Mouse (Mus musculus): ENCODE measurements around the gene Skint1. TPM values are rescaled to one million over a fixed set of nuclear protein-coding genes. Genes with fewer than 3 reads are reported as not detected.
"Not testable (repeated sequence)": the region's sequence is repeated elsewhere in the genome, so short reads cannot be mapped to it uniquely, and the experiment has no call there.

The Skint1 gene
- not detected for total RNA-seq (2022)

- no peak for DNase-seq (ENCODE audit: low spot score in 2 of 2)
Observed at GRCm38 (mm10) chr4:112005969-112006368, at the start of gene Skint1. Skint1 (plus strand) TSS chr4:112006269.

GRCm38 (mm10) chr4:111961309-111961708 is 44.8 kb upstream of the Skint1 start:
- DNase-seq (ENCODE audit: low spot score in 2 of 2) = no peak

- DNase-seq (ENCODE audit: low spot score in 2 of 2) = not testable (repeated sequence)
Observed at GRCm38 (mm10) chr4:111963241-111963640, 42.8 kb upstream of the Skint1 start.

DNA sequence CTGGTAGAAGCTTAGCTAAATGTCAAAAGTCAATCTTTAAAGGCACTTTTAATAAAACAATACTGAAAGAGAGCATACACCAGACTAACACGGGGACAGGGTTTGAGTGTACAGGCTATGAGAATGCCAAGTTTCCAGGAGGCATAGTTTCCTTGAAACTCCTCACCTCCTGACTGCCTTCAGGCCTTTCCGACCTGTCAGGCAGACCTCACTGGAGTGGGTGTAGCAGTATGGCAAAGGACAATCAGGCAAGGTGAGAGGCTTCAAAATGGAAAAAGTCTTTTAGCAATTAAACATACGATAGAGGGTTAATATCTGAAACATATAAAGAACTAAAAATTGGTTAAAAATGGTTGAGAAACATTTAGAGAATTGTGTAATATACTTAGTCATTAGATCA is 42.4 kb upstream of the Skint1 start:
- no peak for DNase-seq (ENCODE audit: low spot score in 2 of 2)

DNA sequence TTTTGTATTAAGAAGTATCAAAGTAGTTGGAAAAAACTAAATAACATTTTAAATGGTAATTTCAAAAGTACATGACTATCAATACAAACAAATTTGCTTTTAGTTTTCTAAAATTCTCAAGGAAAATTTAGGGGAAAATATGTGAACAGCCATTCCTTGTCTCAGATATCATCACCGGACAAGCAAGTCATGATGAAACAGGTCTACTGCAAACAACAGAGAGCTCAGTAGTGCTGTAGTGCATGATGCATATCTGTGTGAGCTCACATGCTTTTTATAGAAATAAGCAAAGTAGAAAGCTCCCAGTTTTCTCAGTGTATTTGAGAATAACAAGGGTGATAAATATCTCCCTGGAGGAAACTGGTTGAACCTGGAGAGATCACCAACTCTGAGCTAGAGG is 33.4 kb upstream of the Skint1 start, which contains the start of gene Skint7:
Gene Skint7 (plus strand): TSS at position 301 of the 400 bp plus-strand sequence.
- DNase-seq (ENCODE audit: low spot score in 2 of 2) = no peak

DNA sequence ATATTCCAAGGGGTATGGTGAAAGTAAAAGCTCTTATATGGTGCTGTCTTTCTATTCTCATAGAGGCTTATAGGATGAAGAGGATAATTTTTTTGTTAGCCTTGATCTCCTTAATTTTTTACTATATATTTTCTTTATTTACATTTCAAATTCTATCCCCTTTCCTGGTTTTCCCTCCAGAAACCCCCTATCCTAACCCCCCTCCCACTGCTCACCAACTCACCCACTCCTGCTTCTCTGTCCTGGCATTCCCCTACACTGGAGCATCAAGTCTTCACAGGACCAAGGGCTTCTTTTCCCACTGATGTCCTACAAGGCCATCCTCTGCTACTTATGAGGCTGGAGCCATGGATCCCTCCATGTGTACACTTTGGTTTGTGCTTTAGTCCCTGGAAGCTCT is 65.6 kb downstream of the Skint1 start, which contains the start of gene Skint4:
Gene Skint4 (plus strand): TSS at position 301 of the 400 bp plus-strand sequence.
- no peak for DNase-seq (ENCODE audit: low spot score in 2 of 2)

Other genes starting within 250 kb of the Skint1 start
- gene Slc5a9, start 103.4 kb upstream of the Skint1 start, total RNA-seq (2022) = not detected
- gene Skint8, start 86.9 kb upstream of the Skint1 start, total RNA-seq (2022) = not detected
- not detected for gene Skint7, start 33.3 kb upstream of the Skint1 start, total RNA-seq (2022)
- not detected for gene Skint4, start 65.7 kb downstream of the Skint1 start, total RNA-seq (2022)
- not detected for gene Skint3, start 226.0 kb downstream of the Skint1 start, total RNA-seq (2022)